Mouse (Mus musculus) hindbrain, embryonic 16.5 days (tissue): ENCODE results near the gene Rdh9. TPM values are rescaled to one million over a fixed set of nuclear protein-coding genes. Genes with fewer than 3 reads are reported as not detected.
"Not testable (repeated sequence)": the region's sequence is repeated elsewhere in the genome, so short reads cannot be mapped to it uniquely, and the experiment has no call there.

Experiments used
- ATAC-seq: fragments of 200-750 bp; cut with Nextera tagmentation; 2 replicates; pipeline ENCODE4 v1.8.0; 2017; ENCODE audit warnings: moderate TSS enrichment, moderate library complexity
- H3K27ac ChIP-seq: fragments of 300-500 bp; sonication (generic); 2 replicates; pipeline ENCODE4 v1.5.1; 2014; ENCODE audit warnings: low read depth, mild to moderate bottlenecking, control low read depth, low read length, moderate library complexity
- H3K27me3 ChIP-seq: fragments of 300-500 bp; sonication (generic); replicated peaks from 2 replicates; pipeline ENCODE4 v1.6.1; 2014; ENCODE audit warnings: low read length; ENCODE audit not compliant: control insufficient read depth, insufficient read depth
- H3K36me3 ChIP-seq: fragments of 300-500 bp; sonication (generic); 2 replicates; pipeline ENCODE4 v1.6.1; 2014; ENCODE audit warnings: mild to moderate bottlenecking, low read length, moderate library complexity, mixed read lengths; ENCODE audit not compliant: control insufficient read depth, insufficient read depth
- H3K4me1 ChIP-seq: fragments of 300-500 bp; sonication (generic); 2 replicates; pipeline ENCODE4 v1.6.1; 2014; ENCODE audit warnings: low read depth, low read length; ENCODE audit not compliant: control insufficient read depth, insufficient read depth
- H3K4me2 ChIP-seq: fragments of 300-500 bp; sonication (generic); 2 replicates; pipeline ENCODE4 v1.6.1; 2014; ENCODE audit warnings: mild to moderate bottlenecking, low read length, control low read depth, moderate library complexity
- H3K4me3 ChIP-seq: fragments of 300-500 bp; sonication (generic); 2 replicates; pipeline ENCODE4 v1.5.1; 2014; ENCODE audit warnings: mild to moderate bottlenecking, low read length, control low read depth, moderate library complexity
- H3K9ac ChIP-seq: fragments of 300-500 bp; sonication (generic); 2 replicates; pipeline ENCODE4 v1.6.1; 2014; ENCODE audit warnings: low read depth, mild to moderate bottlenecking, control low read depth, low read length, moderate library complexity
- H3K9me3 ChIP-seq: fragments of 300-500 bp; sonication (generic); 2 replicates; pipeline ENCODE4 v1.6.1; 2014; ENCODE audit warnings: mild to moderate bottlenecking, low read length, moderate library complexity; ENCODE audit not compliant: control insufficient read depth
- WGBS: fragments of 180-500 bp; shearing (Covaris S2); extraction: QIAGEN DNeasy Blood & Tissue Kit; methylation state at CpG from one replicate; pipeline ENCODE4 v1.1.7; 2014; 5-methylcytosine and 5-hydroxymethylcytosine counted together
- polyA plus RNA-seq: library from polyadenylated mRNA; unstranded; fragments of >200 nt; fragmentation: Nextera tagmentation; extraction: Ambion mirVana; gene quantifications from 2 replicates; pipeline ENCODE4 v1.2.1, GENCODE M21; 2015

Rdh9 gene
- polyA plus RNA-seq, 1 experiment from 2014 or later = 0.20 TPM

DNA sequence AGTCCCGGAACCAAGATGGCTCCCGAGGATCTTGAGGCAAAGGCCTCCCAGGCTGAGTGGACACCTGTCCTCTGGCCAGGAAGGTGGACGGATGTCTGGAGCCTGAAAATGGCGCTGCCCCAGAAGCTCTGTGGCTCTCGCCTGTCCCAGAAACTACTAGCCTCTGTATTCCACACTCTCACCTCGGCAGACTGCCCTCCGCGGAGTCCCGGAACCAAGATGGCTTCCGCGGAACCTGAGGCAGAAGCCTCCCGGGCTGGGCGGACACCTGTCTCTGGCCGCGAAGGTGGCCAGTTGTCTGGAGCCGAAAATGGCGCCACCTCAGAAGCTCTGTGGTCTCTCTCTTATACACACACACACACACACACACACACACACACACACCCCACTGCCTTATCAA is 6.1 kb downstream of the Rdh9 start:
- ATAC-seq = not testable (repeated sequence)
- WGBS = 96% methylated on average over 17 of the region's 17 CpGs

DNA sequence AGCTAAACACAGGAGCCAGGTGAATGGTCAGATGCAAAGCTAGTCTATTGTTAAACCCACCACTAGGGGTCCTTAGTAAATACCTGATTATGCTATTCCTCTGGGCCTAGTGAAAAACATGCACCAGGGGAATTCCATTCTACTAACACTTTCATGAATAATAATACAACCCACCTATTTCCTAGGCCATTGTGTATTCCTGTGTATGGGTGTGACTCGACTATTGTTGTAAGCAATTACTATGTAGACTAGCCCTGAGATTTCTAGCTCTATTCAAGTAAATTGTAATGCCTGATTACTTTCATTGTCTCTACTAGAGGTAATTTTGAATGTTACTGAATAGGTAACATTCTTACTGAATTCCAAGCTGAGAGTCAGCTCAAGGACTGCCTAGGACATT is 9.2 kb downstream of the Rdh9 start:
- WGBS = 87% methylated on average over 1 of the region's 1 CpGs
- not testable (repeated sequence) for H3K27ac ChIP-seq, H3K9me3 ChIP-seq, H3K27me3 ChIP-seq, H3K36me3 ChIP-seq, H3K4me2 ChIP-seq, H3K4me3 ChIP-seq, ATAC-seq, H3K4me1 ChIP-seq, H3K9ac ChIP-seq

More for the DNA sequence above, 6.1 kb downstream of the Rdh9 start:
- not testable (repeated sequence) for H3K27me3 ChIP-seq, H3K36me3 ChIP-seq, H3K9me3 ChIP-seq, H3K4me3 ChIP-seq, H3K4me2 ChIP-seq, H3K27ac ChIP-seq, H3K4me1 ChIP-seq, H3K9ac ChIP-seq

DNA sequence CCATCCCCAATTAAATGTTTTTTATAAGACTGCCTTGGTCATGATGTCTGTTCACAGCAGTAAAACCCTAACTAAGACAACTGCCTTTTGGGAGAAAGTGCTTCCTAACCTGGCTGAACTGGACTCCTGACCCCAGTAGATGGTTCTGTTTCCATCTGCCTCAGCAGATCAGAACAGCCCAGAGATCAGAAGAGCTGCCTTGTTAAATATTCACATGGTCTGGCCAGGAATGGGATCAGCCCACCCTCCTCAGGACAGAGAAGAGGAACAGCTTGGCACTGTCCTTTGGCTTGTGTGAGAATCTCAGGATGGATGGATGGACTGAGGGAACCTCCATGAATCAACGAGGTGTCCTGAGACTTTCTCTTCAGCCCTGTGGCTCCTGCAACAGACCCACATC is 23.1 kb downstream of the Rdh9 start:
- no peaks in the 10 kb centered on the region for H3K27me3 ChIP-seq
- H3K4me2 ChIP-seq = no peak overlapping the region
- no peak for ATAC-seq
- H3K27ac ChIP-seq = no peak overlapping the region
- WGBS = 69% methylated on average over 1 of the region's 1 CpGs
- H3K36me3 ChIP-seq = no peaks in the 10 kb centered on the region
- H3K4me3 ChIP-seq = no peak overlapping the region
- no peaks in the 10 kb centered on the region for H3K4me1 ChIP-seq
- peaks cover 3% of the 10 kb centered on the region for H3K9me3 ChIP-seq
- H3K9ac ChIP-seq = no peak overlapping the region

DNA sequence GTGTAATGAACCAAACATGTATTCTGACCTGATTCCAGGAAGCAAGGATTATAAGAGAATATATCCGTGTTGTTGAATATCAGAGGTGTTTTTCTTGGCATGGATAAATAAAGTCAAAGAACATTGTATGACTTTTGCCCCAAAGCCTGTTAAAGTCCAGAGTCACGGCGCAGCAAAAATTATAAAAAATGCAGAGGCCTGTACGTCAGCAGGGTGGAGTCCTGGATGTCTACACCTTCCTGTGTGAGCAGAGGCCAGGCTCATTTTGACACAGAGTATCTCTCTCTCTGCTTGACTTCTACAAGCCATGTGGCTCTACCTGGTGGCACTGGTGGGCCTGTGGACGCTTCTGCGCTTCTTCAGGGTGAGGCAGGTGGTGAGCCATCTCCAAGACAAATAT is 24.7 kb downstream of the Rdh9 start, which contains the start of gene Rdh16:
TSS of gene Rdh16 (plus strand) at position 262 of the 400 bp plus-strand sequence.
- no peak for ATAC-seq
- no peak within 1 kb of the TSS for H3K9ac ChIP-seq
- no peak within 1 kb of the TSS for H3K4me2 ChIP-seq
- peaks cover 3% of the 10 kb centered on the region for H3K9me3 ChIP-seq
- H3K4me3 ChIP-seq = no peak within 1 kb of the TSS
- H3K4me1 ChIP-seq = no peaks in the 10 kb centered on the region
- WGBS = 86% methylated on average over 6 of the region's 6 CpGs
- no peak within 1 kb of the TSS for H3K27ac ChIP-seq
- no peaks in the 10 kb centered on the region for H3K36me3 ChIP-seq
- H3K27me3 ChIP-seq = no peaks in the 10 kb centered on the region

DNA sequence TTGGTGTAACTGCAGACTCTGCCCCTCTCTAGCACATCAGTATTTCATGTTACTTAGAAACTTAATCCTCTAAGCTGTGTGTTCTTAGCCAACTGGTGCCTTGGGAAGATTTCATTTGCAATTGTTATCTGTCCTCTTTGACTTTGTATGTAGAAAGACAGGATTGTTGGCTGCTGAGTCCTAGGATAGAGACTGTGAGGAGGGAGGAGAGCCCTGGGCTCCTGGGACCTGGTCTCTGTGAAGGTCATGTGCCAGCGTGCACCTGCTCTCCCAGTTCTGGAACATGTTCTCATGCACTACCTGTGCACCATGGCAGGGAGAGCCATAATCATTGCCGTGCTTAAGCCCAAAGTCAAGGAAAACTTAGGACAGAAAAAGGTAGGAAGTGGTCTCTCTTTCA is 25.4 kb downstream of the Rdh9 start:
- WGBS = 88% methylated on average over 2 of the region's 2 CpGs
- H3K9ac ChIP-seq = no peak overlapping the region
- ATAC-seq = no peak
- H3K4me3 ChIP-seq = no peak overlapping the region
- no peaks in the 10 kb centered on the region for H3K4me1 ChIP-seq
- no peak overlapping the region for H3K27ac ChIP-seq
- peaks cover 2% of the 10 kb centered on the region for H3K9me3 ChIP-seq
- no peaks in the 10 kb centered on the region for H3K36me3 ChIP-seq
- no peak overlapping the region for H3K4me2 ChIP-seq
- no peaks in the 10 kb centered on the region for H3K27me3 ChIP-seq

DNA sequence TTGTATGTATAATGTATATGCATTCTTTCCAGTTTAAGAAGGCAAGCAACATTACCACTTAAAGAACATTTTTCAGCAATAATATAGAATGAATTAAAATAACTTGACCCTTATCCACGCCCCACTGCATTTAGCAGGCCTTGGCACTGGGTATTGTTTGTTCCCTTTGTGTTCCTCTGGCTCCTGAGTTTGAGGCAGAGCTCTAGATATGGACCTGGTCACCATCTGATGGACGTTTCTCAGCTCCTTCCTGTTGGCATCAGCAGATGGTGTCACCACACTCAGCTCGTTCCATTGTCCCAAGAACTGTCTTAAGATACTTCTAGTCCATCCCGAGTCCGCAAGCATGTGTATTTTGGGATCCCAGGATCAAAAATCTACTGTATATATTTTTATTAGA is 26.1 kb downstream of the Rdh9 start:
- H3K36me3 ChIP-seq = no peaks in the 10 kb centered on the region
- H3K9me3 ChIP-seq = no peaks in the 10 kb centered on the region
- no peaks in the 10 kb centered on the region for H3K4me1 ChIP-seq
- ATAC-seq = no peak
- no peak overlapping the region for H3K27ac ChIP-seq
- H3K27me3 ChIP-seq = no peaks in the 10 kb centered on the region
- no peak overlapping the region for H3K4me3 ChIP-seq
- 82% methylated on average over 5 of the region's 5 CpGs for WGBS
- H3K4me2 ChIP-seq = no peak overlapping the region
- H3K9ac ChIP-seq = no peak overlapping the region

DNA sequence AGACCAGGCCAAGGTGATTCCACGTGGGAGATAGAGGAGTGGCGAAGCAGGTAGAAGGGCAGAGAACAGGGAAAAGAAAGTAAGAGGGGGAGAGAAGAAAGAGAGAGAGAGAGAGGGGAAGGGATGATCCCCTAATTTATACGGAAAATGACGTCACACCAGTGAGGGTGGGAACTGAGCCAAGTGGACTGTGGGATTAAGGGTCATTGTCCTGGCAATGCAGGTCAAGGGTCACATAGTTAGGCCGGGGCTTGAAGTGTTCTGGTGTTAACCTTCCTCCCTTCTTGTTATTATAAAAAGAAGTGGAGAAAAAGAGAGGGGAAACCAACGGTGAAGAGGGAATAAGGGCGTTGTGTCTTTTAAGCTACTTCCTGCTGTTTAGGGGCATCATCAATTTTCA is 28.2 kb downstream of the Rdh9 start:
- no peaks in the 10 kb centered on the region for H3K4me1 ChIP-seq
- 58% methylated on average over 7 of the region's 7 CpGs for WGBS
- ATAC-seq = no peak
- no peaks in the 10 kb centered on the region for H3K36me3 ChIP-seq
- H3K4me3 ChIP-seq = no peak overlapping the region
- no peak overlapping the region for H3K4me2 ChIP-seq
- no peak overlapping the region for H3K9ac ChIP-seq
- no peaks in the 10 kb centered on the region for H3K9me3 ChIP-seq
- H3K27ac ChIP-seq = no peak overlapping the region
- H3K27me3 ChIP-seq = no peaks in the 10 kb centered on the region

DNA sequence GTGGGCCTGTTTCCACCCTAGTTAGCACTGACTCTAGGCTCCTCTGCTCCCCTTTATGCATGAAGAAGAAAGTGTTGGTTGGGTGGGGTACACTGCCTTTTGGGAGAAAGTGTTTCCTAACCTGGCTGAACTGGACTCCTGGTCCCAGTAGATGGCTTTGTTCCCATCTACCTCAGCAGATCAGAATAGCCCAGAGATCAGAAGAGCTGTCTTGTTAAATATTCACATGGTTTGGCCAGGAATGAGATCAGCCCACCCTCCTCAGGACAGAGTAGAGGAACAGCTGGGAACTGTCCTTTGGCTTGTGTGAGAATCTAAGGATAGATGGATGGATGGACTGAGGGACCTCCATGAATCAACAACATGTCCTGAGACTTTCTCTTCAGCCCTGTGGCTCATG is 39.7 kb downstream of the Rdh9 start:
- Histone ChIP-seq H3K27me3 (no peaks in the 10 kb centered on the region), H3K4me1 (no peaks in the 10 kb centered on the region), H3K4me3 (no peak overlapping the region), H3K4me2 (no peak overlapping the region), H3K9ac (no peak overlapping the region), H3K27ac (no peak overlapping the region), H3K36me3 (no peaks in the 10 kb centered on the region), H3K9me3 (peaks cover 4% of the 10 kb centered on the region)
- no peak for ATAC-seq

DNA sequence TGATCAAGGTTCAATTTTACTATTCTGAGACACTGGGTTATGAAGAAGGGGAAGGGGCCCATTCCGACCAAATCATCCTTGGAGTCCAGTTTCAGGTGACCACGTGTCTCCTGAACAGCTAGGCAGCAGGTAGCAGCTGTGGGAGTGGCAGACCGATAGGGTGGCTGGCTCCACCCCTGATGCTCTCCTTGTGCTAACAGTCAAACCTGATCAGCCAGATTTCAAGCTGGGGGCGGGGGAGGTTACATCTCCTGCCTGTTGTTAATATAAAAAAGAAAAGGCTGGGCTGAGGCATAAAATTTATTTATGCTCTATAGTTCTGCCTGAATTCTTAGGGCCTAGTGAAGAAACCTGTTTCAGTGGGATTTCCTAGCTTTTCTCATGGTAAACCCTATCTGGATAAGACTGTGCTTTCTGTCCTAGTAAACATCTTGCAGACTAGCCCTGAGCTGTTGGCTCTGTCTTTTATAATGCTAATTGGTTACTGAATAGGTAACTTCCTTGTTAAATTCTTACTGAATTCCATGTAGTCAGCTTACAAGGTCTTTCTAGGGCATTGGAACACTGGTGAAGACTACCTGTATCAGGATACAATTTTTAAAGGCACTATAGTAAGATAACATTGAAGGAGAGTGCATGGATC is 41.2 kb downstream of the Rdh9 start:
- ATAC-seq, H3K9me3 ChIP-seq, H3K4me1 ChIP-seq, H3K9ac ChIP-seq, H3K27me3 ChIP-seq, H3K4me3 ChIP-seq, H3K36me3 ChIP-seq, H3K4me2 ChIP-seq, H3K27ac ChIP-seq: not testable (repeated sequence)
- 74% methylated on average over 4 of the region's 4 CpGs for WGBS

DNA sequence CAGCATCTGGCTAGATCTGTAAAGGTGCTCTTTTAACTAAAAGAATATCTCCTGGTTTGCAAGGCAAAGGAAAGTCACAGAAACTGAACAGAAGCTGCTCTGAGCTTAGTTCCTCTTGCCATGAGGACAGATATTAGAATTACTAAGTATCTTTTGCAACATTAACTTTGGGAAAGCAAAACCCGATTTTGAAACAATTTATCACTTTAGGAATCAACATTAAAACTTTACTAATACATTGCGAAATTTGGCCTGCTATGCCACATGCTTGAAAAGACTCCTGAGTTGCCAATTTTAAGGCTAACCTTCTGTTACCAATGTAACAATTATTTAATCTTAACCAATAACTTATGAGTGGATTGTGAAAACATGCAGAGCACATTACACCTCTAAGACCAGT is 45.6 kb downstream of the Rdh9 start:
- not testable (repeated sequence) for H3K4me3 ChIP-seq, H3K4me1 ChIP-seq, H3K9me3 ChIP-seq, H3K9ac ChIP-seq, H3K36me3 ChIP-seq, ATAC-seq, H3K27ac ChIP-seq, H3K4me2 ChIP-seq, H3K27me3 ChIP-seq
- WGBS = 89% methylated on average over 2 of the region's 2 CpGs
